Mouse (Mus musculus) CH12.LX (cell line): ENCODE results near the gene Gm20661. TPM values are rescaled to one million over a fixed set of nuclear protein-coding genes. Genes with fewer than 3 reads are reported as not detected.

ENCODE experiments used
- DNase-seq: peaks from one replicate; pipeline ENCODE4 v3.0.0-alpha.2; 2013; ENCODE audit errors: extremely low read depth
- H3K27ac ChIP-seq: 2 replicates; pipeline ENCODE4 v1.5.1; 2012; ENCODE audit warnings: low read depth, mild to moderate bottlenecking, control low read depth, moderate library complexity; ENCODE audit not compliant: insufficient read depth
- H3K27me3 ChIP-seq: replicated peaks from 2 replicates; pipeline ENCODE3; 2012; ENCODE audit warnings: inconsistent platforms
- H3K36me3 ChIP-seq, 2 experiments: replicated peaks in 1 of 2; 2 replicates each; pipeline versions ENCODE3 to v1.6.1; 2012; ENCODE audit warnings: inconsistent platforms in 1 of 2, low read length in 1 of 2, mild to moderate bottlenecking in 1 of 2, mixed read lengths in 1 of 2, moderate library complexity in 1 of 2; ENCODE audit not compliant: control insufficient read depth in 1 of 2, insufficient read depth in 1 of 2
- H3K4me1 ChIP-seq, 2 experiments: 2 replicates each; pipeline ENCODE4 v1.6.1; 2012; ENCODE audit warnings: inconsistent platforms in 1 of 2, moderate library complexity in 1 of 2; ENCODE audit not compliant: insufficient read depth in 2 of 2, control insufficient read depth in 1 of 2
- H3K4me2 ChIP-seq: 2 replicates; pipeline ENCODE4 v1.6.1; 2012; ENCODE audit warnings: low read depth, mild to moderate bottlenecking, control low read depth; ENCODE audit not compliant: poor library complexity, insufficient read depth, severe bottlenecking
- H3K4me3 ChIP-seq, 3 experiments: fragments of 150-350 bp in 1 of 3; sonication (generic) in 1 of 3; replicated peaks in 1 of 3; 2 replicates each; pipeline versions ENCODE3 to v1.5.1; 2011 to 2012; ENCODE audit warnings: low read depth in 2 of 3, low read length in 2 of 3, mild to moderate bottlenecking in 2 of 3, moderate library complexity in 2 of 3, control low read depth in 1 of 3, improper control_type of control experiment in 1 of 3, inconsistent platforms in 1 of 3, mixed read lengths in 1 of 3; ENCODE audit not compliant: poor library complexity in 1 of 3
- H3K79me2 ChIP-seq: replicated peaks from 2 replicates; pipeline ENCODE4 v1.6.1; 2012; ENCODE audit warnings: mild to moderate bottlenecking, moderate library complexity; ENCODE audit not compliant: control insufficient read depth, poor library complexity, insufficient read depth, severe bottlenecking; ENCODE audit errors: extremely low read depth
- H3K9ac ChIP-seq: 2 replicates; pipeline ENCODE4 v1.6.1; 2012; ENCODE audit warnings: low read depth, mild to moderate bottlenecking, control low read depth, moderate library complexity; ENCODE audit not compliant: insufficient read depth
- H3K9me3 ChIP-seq: replicated peaks from 2 replicates; pipeline ENCODE3; 2012; ENCODE audit warnings: low read length, inconsistent platforms, mixed read lengths
- BHLHE40 ChIP-seq: IDR thresholded peaks from 2 replicates; pipeline ENCODE4 v1.6.1; 2011; ENCODE audit warnings: mild to moderate bottlenecking, low read depth, low read length, improper control_type of control experiment
- CHD2 ChIP-seq: IDR thresholded peaks from 2 replicates; pipeline ENCODE4 v1.6.1; 2011; ENCODE audit warnings: low read length, improper control_type of control experiment
- E2F4 ChIP-seq: IDR thresholded peaks from 2 replicates; pipeline ENCODE4 v1.6.1; 2011; ENCODE audit warnings: low read depth, low read length, improper control_type of control experiment; ENCODE audit not compliant: insufficient replicate concordance
- GABPA ChIP-seq: IDR thresholded peaks from 2 replicates; pipeline ENCODE4 v1.6.1; 2012; ENCODE audit warnings: low read depth, low read length, improper control_type of control experiment, inconsistent platforms; ENCODE audit not compliant: insufficient replicate concordance
- HCFC1 ChIP-seq: IDR thresholded peaks from 2 replicates; pipeline ENCODE4 v1.6.1; 2012; ENCODE audit warnings: low read depth, mild to moderate bottlenecking, inconsistent platforms, low read length, improper control_type of control experiment
- KAT2A ChIP-seq: IDR thresholded peaks from 2 replicates; pipeline ENCODE4 v1.6.1; 2012; ENCODE audit warnings: low read length, improper control_type of control experiment, inconsistent platforms; ENCODE audit not compliant: insufficient replicate concordance
- MAX ChIP-seq: IDR thresholded peaks from 2 replicates; pipeline ENCODE4 v1.6.1; 2011; ENCODE audit warnings: low read length, improper control_type of control experiment
- MEF2A ChIP-seq: IDR thresholded peaks from 2 replicates; pipeline ENCODE4 v1.6.1; 2014; ENCODE audit warnings: low read depth, mild to moderate bottlenecking, inconsistent platforms, low read length, improper control_type of control experiment, borderline replicate concordance
- MYC ChIP-seq: IDR thresholded peaks from 2 replicates; pipeline ENCODE4 v1.6.1; 2011; ENCODE audit warnings: low read depth, mild to moderate bottlenecking, improper control_type of control experiment, low read length
- NRF1 ChIP-seq: IDR thresholded peaks from 2 replicates; pipeline ENCODE4 v1.6.1; 2014; ENCODE audit warnings: low read depth, mild to moderate bottlenecking, inconsistent platforms, low read length, improper control_type of control experiment, moderate library complexity
- POLR2AphosphoS2 ChIP-seq: IDR thresholded peaks from 2 replicates; pipeline ENCODE4 v1.6.1; 2011; ENCODE audit warnings: low read depth, low read length, improper control_type of control experiment
- RCOR1 ChIP-seq: conservative IDR thresholded peaks from 2 replicates; pipeline ENCODE4 v1.6.1; 2012; ENCODE audit warnings: low read depth, mild to moderate bottlenecking, inconsistent platforms, low read length, improper control_type of control experiment
- SIN3A ChIP-seq: IDR thresholded peaks from 2 replicates; pipeline ENCODE4 v1.6.1; 2012; ENCODE audit warnings: low read length, improper control_type of control experiment, inconsistent platforms
- TBP ChIP-seq: conservative IDR thresholded peaks from 2 replicates; pipeline ENCODE4 v1.6.1; 2011; ENCODE audit warnings: low read depth, low read length, improper control_type of control experiment
- TCF12 ChIP-seq: IDR thresholded peaks from 2 replicates; pipeline ENCODE4 v1.6.1; 2014; ENCODE audit warnings: low read depth, mild to moderate bottlenecking, inconsistent platforms, low read length, improper control_type of control experiment
- UBTF ChIP-seq: IDR thresholded peaks from 2 replicates; pipeline ENCODE4 v1.6.1; 2012; ENCODE audit warnings: low read depth, mild to moderate bottlenecking, inconsistent platforms, low read length, improper control_type of control experiment, moderate library complexity
- ZKSCAN1 ChIP-seq: IDR thresholded peaks from 2 replicates; pipeline ENCODE4 v1.6.1; 2012; ENCODE audit warnings: low read depth, inconsistent platforms, low read length, improper control_type of control experiment, borderline replicate concordance
- dilution Hi-C: fragments of 300-500 bp; cut with MboI; formaldehyde crosslinking; loops from 2 replicates; pipeline ENCODE4 v1.14.3; 2020; ENCODE audit warnings: low sequenced_read_pairs; ENCODE audit not compliant: extremely low pct_unique_long_range_greater_than_20kb, extremely low pct_ligation_motif_present
- in situ Hi-C: fragments of 300-500 bp; cut with MboI; formaldehyde crosslinking; loops from 3 replicates; pipeline ENCODE4 v1.14.3; 2019; ENCODE audit warnings: low sequenced_read_pairs, low pct_ligation_motif_present, low pct_unique_long_range_greater_than_20kb, mixed read lengths
- polyA plus RNA-seq: library from polyadenylated mRNA; unstranded; fragments of >175 nt; gene quantifications from 2 replicates; pipeline ENCODE4 v1.2.1, GENCODE M21; 2012; ENCODE audit warnings: low read depth; ENCODE audit not compliant: insufficient read length
- total RNA-seq, 2 experiments: library from RNA; depleted of rRNA; stranded (reverse); fragments of 300-350 nt in 1 of 2; fragments of >200 nt in 1 of 2; gene quantifications; 2 replicates each; pipeline ENCODE4 v1.2.3; 2012 to 2014

Gm20661 gene
- total and polyA plus RNA-seq, 3 experiments, result 0.29 TPM; not detected in 2

- TF ChIP-seq TCF12 (peak; percentile 74), MEF2A (no peak), TBP (peak; percentile 80), CHD2 (peak; percentile 88), BHLHE40 (peak; percentile 100), MAX (peak; percentile 99), E2F4 (no peak), NRF1 (peak; percentile 91), ZKSCAN1 (no peak), MYC (no peak), GABPA (no peak), RCOR1 (peak; percentile 19; the same call in 1 of the 2 replicates), POLR2AphosphoS2 (0 out of 2 replicates have a peak, but pooled peaks have one; percentile 54), KAT2A (peak; percentile 35; the same call in 1 of the 2 replicates), HCFC1 (no peak)
These were observed 19.3 kb downstream of the Gm20661 start, which contains the start of gene Ip6k1 (continued) for GRCm38 (mm10) chr9:108001922-108002770.

- Histone ChIP-seq H3K9me3 (no peaks in the 10 kb centered on the region), H3K4me3 (peak overlapping the region; percentile 64 to 96 (median 93)), H3K79me2 (peaks cover 45% of the 10 kb centered on the region), H3K4me1 (peaks cover 0 to 30% of the 10 kb centered on the region in 2 experiments; a peak in 2 of 4 replicates), H3K27me3 (no peaks in the 10 kb centered on the region), H3K9ac (peak overlapping the region; percentile 92), H3K36me3 (peaks cover under 1 to 11% of the 10 kb centered on the region in 2 experiments), H3K27ac (peak overlapping the region; percentile 12; the same call in 1 of the 2 replicates), H3K4me2 (peak overlapping the region; percentile 45; the same call in 1 of the 2 replicates)
- no peak for DNase-seq
- in situ Hi-C loops (no loop called here), dilution Hi-C loops (no loop called here)
- peak; percentile 43; the same call in 1 of the 2 replicates for TF ChIP-seq SIN3A
- TF ChIP-seq TBP, result no peak
- 0 out of 2 replicates have a peak, but pooled peaks have one; percentile 14 for TF ChIP-seq UBTF
These were observed 20.1 kb downstream of the Gm20661 start for GRCm38 (mm10) chr9:108002778-108003530.
